Mouse (Mus musculus) small intestine, adult 2 months (tissue): ENCODE measurements around the gene Col5a2. TPM values are rescaled to one million over a fixed set of nuclear protein-coding genes. Genes with fewer than 3 reads are reported as not detected.

Experiments used
- H3K27ac ChIP-seq: fragments of 200-500 bp; 2 replicates; pipeline ENCODE4 v1.5.1; 2012; ENCODE audit warnings: low read depth, low read length, control low read depth, inconsistent platforms; ENCODE audit not compliant: insufficient read depth
- H3K27me3 ChIP-seq: fragments of 200-500 bp; 2 replicates; pipeline ENCODE4 v1.6.1; 2012; ENCODE audit warnings: mild to moderate bottlenecking, moderate library complexity, low read length, inconsistent platforms; ENCODE audit not compliant: control insufficient read depth, insufficient read depth
- H3K36me3 ChIP-seq: fragments of 200-500 bp; 2 replicates; pipeline ENCODE4 v1.6.1; 2012; ENCODE audit warnings: mild to moderate bottlenecking, low read length, control low read depth, inconsistent platforms; ENCODE audit not compliant: control insufficient read depth, insufficient read depth
- H3K4me1 ChIP-seq: fragments of 200-500 bp; 2 replicates; pipeline ENCODE4 v1.6.1; 2012; ENCODE audit warnings: low read length, inconsistent platforms, mixed read lengths; ENCODE audit not compliant: control insufficient read depth, insufficient read depth, insufficient read length
- H3K4me3 ChIP-seq: fragments of 200-500 bp; 2 replicates; pipeline ENCODE4 v1.5.1; 2012; ENCODE audit warnings: low read depth, mild to moderate bottlenecking, control low read depth, inconsistent platforms, low read length, moderate library complexity
- CTCF ChIP-seq: fragments of 200-500 bp; IDR thresholded peaks from 2 replicates; pipeline ENCODE4 v1.5.1; 2012; ENCODE audit warnings: low read depth, mild to moderate bottlenecking, control low read depth, inconsistent platforms, low read length, moderate library complexity, mixed read lengths; ENCODE audit not compliant: insufficient replicate concordance, insufficient read length; ENCODE audit errors: extremely low read depth
- POLR2A ChIP-seq: fragments of 200-500 bp; IDR thresholded peaks from 2 replicates; pipeline ENCODE4 v1.6.1; 2012; ENCODE audit warnings: low read depth, mild to moderate bottlenecking, control low read depth, inconsistent platforms, low read length, moderate library complexity
- WGBS: fragments of 180-500 bp; shearing (Covaris S2); methylation state at CpG from one replicate; pipeline ENCODE4 v1.1.7; 2018; 5-methylcytosine and 5-hydroxymethylcytosine counted together
- polyA plus RNA-seq: library from polyadenylated mRNA; depleted of rRNA; stranded (reverse); fragments of >200 nt; gene quantifications from 2 replicates; pipeline ENCODE4 v1.2.3, GENCODE M21; 2012

The Col5a2 gene
- polyA plus RNA-seq, 1 experiment: 3.1 TPM

- no peaks in the 10 kb centered on the region for H3K36me3 ChIP-seq
- TF ChIP-seq POLR2A (no peak), CTCF (no peak)
- H3K4me3 ChIP-seq: no peak overlapping the region
- H3K27ac ChIP-seq: no peak overlapping the region
- 51% methylated on average over 5 of the region's 5 CpGs for WGBS
- no peaks in the 10 kb centered on the region for H3K27me3 ChIP-seq
- H3K4me1 ChIP-seq: no peaks in the 10 kb centered on the region
These were observed 79.2 kb downstream of the Col5a2 start for GRCm38 (mm10) chr1:45423915-45424314.

- Histone ChIP-seq H3K27me3 (no peaks in the 10 kb centered on the region), H3K27ac (no peak overlapping the region), H3K4me1 (no peaks in the 10 kb centered on the region), H3K36me3 (no peaks in the 10 kb centered on the region), H3K4me3 (no peak overlapping the region)
- TF ChIP-seq CTCF (no peak), POLR2A (no peak)
These were observed 82.5 kb downstream of the Col5a2 start for GRCm38 (mm10) chr1:45420554-45420953.

GRCm38 (mm10) chr1:45419858-45420257 lies 83.2 kb downstream of the Col5a2 start:
- Histone ChIP-seq H3K4me3 (no peak overlapping the region), H3K36me3 (no peaks in the 10 kb centered on the region), H3K27ac (no peak overlapping the region), H3K27me3 (no peaks in the 10 kb centered on the region), H3K4me1 (no peaks in the 10 kb centered on the region)
- TF ChIP-seq CTCF: no peak
- 61% methylated on average over 2 of the region's 2 CpGs for WGBS

GRCm38 (mm10) chr1:45381866-45382265 lies 121.2 kb downstream of the Col5a2 start:
- Histone ChIP-seq H3K4me3 (no peak overlapping the region), H3K36me3 (no peaks in the 10 kb centered on the region), H3K4me1 (no peaks in the 10 kb centered on the region), H3K27ac (no peak overlapping the region), H3K27me3 (no peaks in the 10 kb centered on the region)
- no peak for TF ChIP-seq CTCF
- TF ChIP-seq POLR2A: no peak
- WGBS: 70% methylated on average over 2 of the region's 2 CpGs

- no peak overlapping the region for H3K4me3 ChIP-seq
These were observed 122.9 kb downstream of the Col5a2 start for GRCm38 (mm10) chr1:45379992-45380690.

GRCm38 (mm10) chr1:45365427-45365826 lies 137.7 kb downstream of the Col5a2 start:
- H3K36me3 ChIP-seq: no peaks in the 10 kb centered on the region
- H3K4me3 ChIP-seq: no peak overlapping the region
- H3K27me3 ChIP-seq: no peaks in the 10 kb centered on the region
- no peak overlapping the region for H3K27ac ChIP-seq
- H3K4me1 ChIP-seq: no peaks in the 10 kb centered on the region
- 39% methylated on average over 1 of the region's 1 CpGs for WGBS
- no peak for TF ChIP-seq POLR2A
- TF ChIP-seq CTCF: no peak

More at GRCm38 (mm10) chr1:45379992-45380690, 122.9 kb downstream of the Col5a2 start:
- no peak for TF ChIP-seq POLR2A
- no peak for TF ChIP-seq CTCF
- H3K27me3 ChIP-seq: no peaks in the 10 kb centered on the region
- WGBS: 75% methylated on average over 7 of the region's 7 CpGs
- H3K4me1 ChIP-seq: no peaks in the 10 kb centered on the region
- no peaks in the 10 kb centered on the region for H3K36me3 ChIP-seq
- H3K27ac ChIP-seq: no peak overlapping the region

- Histone ChIP-seq H3K27ac (no peak overlapping the region), H3K4me3 (no peak overlapping the region), H3K27me3 (no peaks in the 10 kb centered on the region), H3K4me1 (no peaks in the 10 kb centered on the region), H3K36me3 (no peaks in the 10 kb centered on the region)
- TF ChIP-seq CTCF (no peak), POLR2A (no peak)
- WGBS: 91% methylated on average over 2 of the region's 2 CpGs
These were observed 139.8 kb downstream of the Col5a2 start for GRCm38 (mm10) chr1:45363274-45363673.
